Mouse (Mus musculus) intestine, embryonic 14.5 days (tissue): ENCODE measurements around the gene Hras. TPM values are rescaled to one million over a fixed set of nuclear protein-coding genes. Genes with fewer than 3 reads are reported as not detected.

ENCODE experiments used
- ATAC-seq: fragments of 200-750 bp; cut with Nextera tagmentation; replicated peaks from 2 replicates; pipeline ENCODE4 v1.8.0; 2017; ENCODE audit warnings: low read depth, moderate number of reproducible peaks, moderate TSS enrichment, moderate library complexity; ENCODE audit not compliant: low FRiP score, low TSS enrichment
- DNase-seq: peaks from one replicate; pipeline ENCODE4 v3.0.0-alpha.2; 2018; ENCODE audit warnings: low spot score
- H3K27ac ChIP-seq: fragments of 300-500 bp; sonication (generic); 2 replicates; pipeline ENCODE4 v1.5.1; 2014; ENCODE audit warnings: low read depth, mild to moderate bottlenecking, control low read depth
- H3K27me3 ChIP-seq: fragments of 300-500 bp; sonication (generic); replicated peaks from 2 replicates; pipeline ENCODE4 v1.6.1; 2014; ENCODE audit warnings: low read length, control low read depth; ENCODE audit not compliant: control insufficient read depth, insufficient read depth
- H3K36me3 ChIP-seq: fragments of 300-500 bp; sonication (generic); 2 replicates; pipeline ENCODE4 v1.6.1; 2014; ENCODE audit warnings: low read length, control low read depth; ENCODE audit not compliant: control insufficient read depth, insufficient read depth
- H3K4me1 ChIP-seq: fragments of 300-500 bp; sonication (generic); replicated peaks from 2 replicates; pipeline ENCODE4 v1.6.1; 2014; ENCODE audit warnings: low read length, control low read depth, mixed read lengths; ENCODE audit not compliant: control insufficient read depth, insufficient read depth
- H3K4me2 ChIP-seq: fragments of 300-500 bp; sonication (generic); 2 replicates; pipeline ENCODE4 v1.6.1; 2014; ENCODE audit warnings: low read length
- H3K4me3 ChIP-seq: fragments of 300-500 bp; sonication (generic); 2 replicates; pipeline ENCODE4 v1.5.1; 2014; ENCODE audit warnings: low read depth, low read length, control low read depth, mixed read lengths
- H3K9ac ChIP-seq: fragments of 300-500 bp; sonication (generic); 2 replicates; pipeline ENCODE4 v1.6.1; 2014; ENCODE audit warnings: mild to moderate bottlenecking, low read length
- H3K9me3 ChIP-seq: fragments of 300-500 bp; sonication (generic); 2 replicates; pipeline ENCODE4 v1.6.1; 2016; ENCODE audit warnings: low read length, control low read depth; ENCODE audit not compliant: control insufficient read depth
- WGBS: fragments of 180-500 bp; shearing (Covaris S2); extraction: QIAGEN DNeasy Blood & Tissue Kit; methylation state at CpG from one replicate; pipeline ENCODE4 v1.1.7; 2014; 5-methylcytosine and 5-hydroxymethylcytosine counted together
- polyA plus RNA-seq: library from polyadenylated mRNA; unstranded; fragments of >200 nt; fragmentation: Nextera tagmentation; extraction: Ambion mirVana; gene quantifications from 2 replicates; pipeline ENCODE4 v1.2.1, GENCODE M21; 2014

Hras gene
- polyA plus RNA-seq, 1 experiment from 2014 or later = 96.6 TPM

DNA sequence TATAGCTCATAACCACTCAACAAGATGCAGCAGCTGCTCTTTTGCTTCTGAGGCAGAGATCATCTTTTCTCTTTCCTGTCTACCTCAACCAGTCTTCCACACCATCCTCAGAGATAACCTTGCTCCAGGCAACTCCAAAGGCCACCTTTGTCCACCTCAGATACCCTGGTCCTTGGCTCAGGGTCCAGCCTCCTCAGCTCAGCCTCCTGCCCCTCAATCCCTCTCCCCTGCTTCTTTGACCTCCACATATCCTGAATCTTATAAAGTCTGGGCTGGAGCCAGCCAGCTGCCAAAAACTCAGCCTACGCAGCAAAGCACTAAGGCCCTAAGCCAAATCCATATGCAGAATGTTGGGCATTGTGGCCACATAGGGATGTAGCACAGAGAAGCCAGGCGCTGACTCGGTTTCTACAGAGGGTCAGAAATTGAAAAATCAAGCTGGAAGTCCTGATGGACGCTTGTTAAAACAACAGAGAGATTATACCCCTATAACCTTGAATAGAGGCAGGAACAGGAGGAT is 29.0 kb upstream of the Hras start:
- WGBS = 85% methylated on average over 4 of the region's 4 CpGs
- Histone ChIP-seq H3K27ac (peak overlapping the region; percentile 88), H3K36me3 (peaks cover 19% of the 10 kb centered on the region), H3K27me3 (no peaks in the 10 kb centered on the region), H3K9ac (no peak overlapping the region), H3K4me2 (peak overlapping the region; percentile 56; the same call in 1 of the 2 replicates), H3K4me3 (no peak overlapping the region), H3K9me3 (no peaks in the 10 kb centered on the region), H3K4me1 (peaks cover 28% of the 10 kb centered on the region)
- no peak for DNase-seq
- no peak for ATAC-seq

DNA sequence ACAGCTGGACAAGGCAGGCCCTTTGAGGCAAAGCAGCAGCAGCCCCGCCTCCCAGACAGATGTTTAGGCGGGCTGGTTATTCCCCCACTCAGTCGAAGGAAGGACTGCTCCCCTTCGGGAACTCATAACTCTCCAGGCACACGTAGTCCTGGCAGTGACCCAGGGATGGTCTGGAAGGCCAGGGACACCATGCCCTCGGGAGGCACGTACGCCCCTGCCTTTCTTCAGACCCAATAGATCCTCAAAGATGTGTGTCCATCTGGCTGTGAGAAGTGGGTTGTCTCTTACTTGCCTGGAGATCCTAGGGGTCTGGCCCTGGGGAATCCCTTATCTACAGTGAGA is 28.3 kb upstream of the Hras start:
- Histone ChIP-seq H3K4me2 (peak overlapping the region; percentile 56), H3K27ac (peak overlapping the region; percentile 88), H3K9ac (peak overlapping the region; percentile 37; the same call in 1 of the 2 replicates), H3K4me3 (peak overlapping the region; percentile 59; the same call in 1 of the 2 replicates), H3K4me1 (peaks cover 28% of the 10 kb centered on the region), H3K27me3 (no peaks in the 10 kb centered on the region), H3K36me3 (peaks cover 19% of the 10 kb centered on the region), H3K9me3 (no peaks in the 10 kb centered on the region)
- no peak for ATAC-seq
- DNase-seq = no peak
- WGBS = 5% methylated on average over 8 of the region's 8 CpGs

DNA sequence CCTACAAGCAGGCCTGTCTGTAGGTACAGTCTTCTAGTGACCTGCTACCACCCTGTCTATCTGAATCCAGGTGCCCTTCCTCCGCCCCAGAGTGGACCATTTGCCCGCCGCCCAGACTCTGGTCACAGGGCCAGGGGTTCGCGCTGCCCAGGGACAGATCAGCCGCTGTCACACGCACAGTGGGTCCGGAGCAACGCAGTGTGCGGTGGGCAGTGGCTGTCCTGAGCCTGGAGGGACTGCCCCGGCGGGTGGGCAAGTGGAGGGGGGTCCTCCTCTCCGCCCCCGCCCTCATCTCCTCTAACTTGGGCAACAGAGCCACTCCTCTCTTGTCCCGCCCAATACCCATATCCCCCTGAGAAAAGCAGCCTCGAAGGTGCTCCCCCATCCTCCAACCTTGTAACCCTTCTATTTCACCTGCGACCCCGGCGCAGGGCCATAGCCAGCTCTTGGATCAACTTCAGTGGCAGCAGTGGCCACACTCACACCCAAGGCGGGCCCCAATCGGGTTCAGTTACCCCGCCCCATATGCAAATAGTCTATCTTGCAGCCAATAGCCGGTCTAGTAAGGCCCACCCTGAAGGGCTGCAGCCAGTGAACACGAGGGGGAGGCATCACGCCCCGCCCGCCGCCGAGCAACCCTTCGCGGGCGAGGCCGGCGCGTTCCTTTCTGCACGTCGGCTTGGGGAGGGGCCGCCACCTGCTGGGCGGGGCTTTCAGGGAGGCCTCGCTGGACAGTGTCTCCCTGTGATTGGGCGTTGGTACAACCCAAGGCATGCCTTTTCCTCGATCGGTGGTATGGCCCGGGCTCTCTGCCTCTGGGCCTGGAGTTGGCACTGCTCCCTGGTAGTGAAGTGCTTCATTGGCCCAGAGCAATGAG is 27.7 kb upstream of the Hras start:
- H3K9ac ChIP-seq = peak overlapping the region; percentile 56
- 3% methylated on average over 44 of the region's 44 CpGs for WGBS
- no peaks in the 10 kb centered on the region for H3K27me3 ChIP-seq
- DNase-seq = peak; percentile 99
- peak overlapping the region; percentile 88 for H3K27ac ChIP-seq
- no peaks in the 10 kb centered on the region for H3K9me3 ChIP-seq
- H3K36me3 ChIP-seq = peaks cover 19% of the 10 kb centered on the region
- H3K4me2 ChIP-seq = peak overlapping the region; percentile 56
- peaks cover 32% of the 10 kb centered on the region for H3K4me1 ChIP-seq
- H3K4me3 ChIP-seq = peak overlapping the region; percentile 59
- ATAC-seq = peak; percentile 94

GRCm38 (mm10) chr7:141220377-141220776 is 26.6 kb upstream of the Hras start:
- Histone ChIP-seq H3K9me3 (no peaks in the 10 kb centered on the region), H3K36me3 (peaks cover 19% of the 10 kb centered on the region), H3K9ac (no peak overlapping the region; the same call in 1 of the 2 replicates), H3K4me2 (peak overlapping the region; percentile 56), H3K27ac (no peak overlapping the region), H3K4me1 (peaks cover 37% of the 10 kb centered on the region), H3K27me3 (no peaks in the 10 kb centered on the region), H3K4me3 (peak overlapping the region; percentile 59; the same call in 1 of the 2 replicates)
- DNase-seq (no peak), ATAC-seq (no peak)
- 68% methylated on average over 1 of the region's 1 CpGs for WGBS

DNA sequence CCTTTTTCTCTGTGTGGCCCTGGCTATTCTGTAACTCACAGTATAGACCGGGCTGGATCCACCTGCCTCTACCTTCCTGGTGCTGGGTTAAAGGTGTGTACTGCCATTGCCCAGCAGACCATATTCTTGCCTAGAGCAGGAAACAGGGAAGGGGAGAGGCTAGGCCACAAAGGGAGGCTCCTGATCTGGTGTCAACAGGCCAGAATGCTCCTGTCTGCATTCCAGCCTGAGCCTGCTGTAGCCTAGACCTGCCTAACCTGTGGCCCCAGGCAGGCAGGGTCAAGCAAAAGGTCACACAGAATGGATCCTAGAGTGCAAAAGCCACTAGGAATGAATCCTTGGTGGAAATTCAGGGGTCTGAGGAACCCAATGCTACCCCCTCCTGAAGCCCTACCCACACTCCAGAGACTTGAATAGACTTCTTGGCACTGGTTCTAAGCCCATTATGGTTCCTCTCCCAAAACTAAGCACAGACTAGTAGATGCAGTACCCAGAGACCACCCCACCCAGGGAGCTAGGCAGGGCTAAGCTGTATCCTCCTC is 25.8 kb upstream of the Hras start:
- H3K27me3 ChIP-seq = no peaks in the 10 kb centered on the region
- no peak overlapping the region for H3K4me3 ChIP-seq
- H3K4me2 ChIP-seq = peak overlapping the region; percentile 56
- WGBS = 92% methylated on average over 1 of the region's 1 CpGs
- H3K4me1 ChIP-seq = peaks cover 42% of the 10 kb centered on the region
- DNase-seq (no peak), ATAC-seq (no peak)
- no peaks in the 10 kb centered on the region for H3K9me3 ChIP-seq
- no peak overlapping the region for H3K9ac ChIP-seq
- H3K36me3 ChIP-seq = peaks cover 19% of the 10 kb centered on the region
- H3K27ac ChIP-seq = no peak overlapping the region

DNA sequence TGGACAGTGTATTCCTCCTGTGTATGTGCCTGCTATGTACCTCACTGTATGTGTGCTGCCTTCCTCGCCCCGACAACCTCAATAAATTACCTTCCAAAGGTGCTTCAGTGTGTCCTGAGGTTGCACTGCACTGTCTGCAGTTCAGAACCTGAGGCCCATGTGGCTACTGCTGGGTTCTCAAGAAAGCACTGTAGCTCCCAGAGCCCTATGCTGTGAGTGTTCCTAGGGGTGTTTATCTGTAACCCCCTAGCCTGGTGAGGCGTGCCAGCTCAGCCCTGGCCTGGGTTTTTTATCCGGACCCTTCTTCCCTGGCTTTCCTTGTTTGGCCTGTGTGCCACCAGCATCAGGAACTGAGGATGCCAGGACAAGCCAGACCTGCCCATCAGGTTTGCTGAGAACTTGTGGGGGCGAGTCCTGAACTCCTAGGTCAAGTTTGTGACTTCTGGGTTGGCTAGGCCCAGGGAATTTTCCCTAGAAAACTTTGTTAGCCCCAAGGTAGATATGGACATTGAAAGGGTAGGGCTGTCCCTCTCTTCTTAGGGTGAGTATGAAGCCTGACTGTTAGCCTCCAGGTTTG is 24.8 kb upstream of the Hras start:
- Histone ChIP-seq H3K4me2 (no peak overlapping the region), H3K9ac (no peak overlapping the region), H3K27me3 (no peaks in the 10 kb centered on the region), H3K36me3 (peaks cover 19% of the 10 kb centered on the region), H3K9me3 (no peaks in the 10 kb centered on the region), H3K4me1 (peaks cover 42% of the 10 kb centered on the region), H3K27ac (no peak overlapping the region), H3K4me3 (no peak overlapping the region)
- 86% methylated on average over 5 of the region's 5 CpGs for WGBS
- ATAC-seq = no peak
- no peak for DNase-seq

DNA sequence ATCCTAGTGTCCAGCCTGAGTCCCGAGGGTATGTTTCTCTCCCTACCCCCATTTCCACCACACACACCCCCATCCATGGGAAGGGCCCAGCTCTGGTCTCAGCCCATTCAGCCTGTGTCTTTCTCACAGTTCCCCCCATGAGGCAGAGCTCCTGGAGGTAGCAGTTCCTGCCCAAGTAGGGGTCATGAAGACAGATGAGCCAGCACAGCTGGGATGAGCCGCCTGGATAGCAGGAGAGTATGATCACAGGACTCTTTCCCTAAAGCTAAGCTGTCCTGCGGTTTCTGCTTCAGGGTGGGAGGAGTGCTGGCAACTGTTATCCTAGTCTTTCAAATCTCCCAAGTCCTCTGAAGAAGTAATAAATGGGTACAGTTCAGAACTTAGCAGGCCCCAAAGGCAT is 24.3 kb upstream of the Hras start:
- Histone ChIP-seq H3K27ac (no peak overlapping the region), H3K9me3 (no peaks in the 10 kb centered on the region), H3K9ac (no peak overlapping the region), H3K27me3 (no peaks in the 10 kb centered on the region), H3K4me2 (peak overlapping the region; percentile 84; the same call in 1 of the 2 replicates), H3K36me3 (peaks cover 19% of the 10 kb centered on the region), H3K4me3 (no peak overlapping the region), H3K4me1 (peaks cover 42% of the 10 kb centered on the region)
- no peak for ATAC-seq
- no peak for DNase-seq
- 73% methylated on average over 3 of the region's 3 CpGs for WGBS

DNA sequence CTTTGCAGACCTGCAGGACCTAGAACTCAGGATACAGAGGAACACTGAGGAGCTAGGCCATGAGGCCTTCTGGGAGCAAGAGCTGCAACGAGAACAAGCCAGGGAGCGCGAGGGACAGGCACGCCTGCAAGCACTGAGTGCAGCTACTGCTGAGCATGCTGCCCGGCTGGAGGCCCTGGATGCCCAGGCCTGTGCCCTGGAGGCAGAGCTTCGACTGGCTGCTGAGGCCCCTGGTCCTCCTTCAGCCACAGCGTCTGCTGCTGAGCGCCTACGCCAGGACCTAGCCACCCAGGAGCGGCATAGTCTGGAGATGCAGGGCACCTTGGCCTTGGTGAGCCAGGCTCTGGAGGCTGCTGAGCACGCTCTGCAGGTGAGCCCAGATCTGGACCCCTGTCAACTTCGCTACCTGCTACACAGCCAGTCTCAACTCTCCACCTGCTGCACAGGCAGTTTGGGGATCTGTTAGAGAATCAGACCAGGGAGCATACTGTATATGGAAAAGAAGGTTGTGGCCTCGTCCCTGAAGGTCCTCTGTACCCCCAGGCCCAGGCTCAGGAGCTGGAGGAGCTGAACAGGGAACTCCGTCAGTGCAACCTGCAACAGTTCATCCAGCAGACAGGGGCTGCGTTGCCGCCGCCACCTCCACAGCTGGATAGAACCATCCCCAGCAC is 23.7 kb upstream of the Hras start:
- Histone ChIP-seq H3K9ac (no peak overlapping the region), H3K27ac (no peak overlapping the region), H3K4me3 (no peak overlapping the region), H3K4me1 (peaks cover 35% of the 10 kb centered on the region), H3K9me3 (no peaks in the 10 kb centered on the region), H3K36me3 (peaks cover 19% of the 10 kb centered on the region), H3K4me2 (peak overlapping the region; percentile 84), H3K27me3 (no peaks in the 10 kb centered on the region)
- DNase-seq = no peak
- 87% methylated on average over 17 of the region's 17 CpGs for WGBS
- ATAC-seq = no peak
